In genomic region chr4:152209623-152210022, GRCm38 (mm10) we compare ENCODE assay signal across 26 mouse cellular contexts. TPM values are rescaled to one million over a fixed set of nuclear protein-coding genes. Genes with fewer than 3 reads are reported as not detected.
DNase-seq lines count a peak whose midpoint lies in the region; ATAC-seq and TF ChIP-seq lines count a peak whose summit lies in the region.
"Had no signal": no experiment of that assay in that cellular context is flagged by ENCODE, and none has a peak within 500 bp of the region (broad histone marks: within the 10 kb centered on the region; RNA-seq: fewer than 3 reads in every experiment).

No protein-coding gene starts in this region.

- H3K4me2 ChIP-seq in limb, embryonic 14.5 days (replicated peaks; ENCODE audit: low read depth, low read length, severe bottlenecking), result no peak overlapping the region
- no peak overlapping the region for H3K4me2 ChIP-seq in lung, embryonic 16.5 days (ENCODE audit: low read depth, low read length)
- H3K4me2 ChIP-seq: embryonic facial prominence, embryonic 12.5 days; forebrain, embryonic 13.5 days; hindbrain, embryonic 12.5 days; liver, embryonic 11.5 days; midbrain, embryonic 13.5 days had no signal

- peaks cover 6% of the 10 kb centered on the region; the same call in 1 of the 2 replicates for H3K4me1 ChIP-seq in limb, embryonic 14.5 days (ENCODE audit: control insufficient read depth, insufficient read depth, low read length)
- peaks cover 21% of the 10 kb centered on the region for H3K4me1 ChIP-seq in limb, embryonic 10.5 days
- peaks cover 18% of the 10 kb centered on the region for H3K4me1 ChIP-seq in lung, embryonic 16.5 days (replicated peaks; ENCODE audit: control insufficient read depth, insufficient read depth, low read length)

- ATAC-seq in limb, embryonic 14.5 days (ENCODE audit: low FRiP score, low read depth), result no peak
- peak; percentile 72 for ATAC-seq in lung, embryonic 16.5 days (ENCODE audit: low read depth)
- ATAC-seq: forebrain, embryonic 13.5 days; inflammation-experienced regulatory T-cells, adult 6 months; midbrain, embryonic 13.5 days had no signal

- H3K27me3 ChIP-seq in limb, embryonic 14.5 days (ENCODE audit: control insufficient read depth, insufficient read depth, low read length), result no peaks in the 10 kb centered on the region
- 0 out of 2 replicates have a peak, but pooled peaks cover 4% of the 10 kb centered on the region for H3K27me3 ChIP-seq in limb, embryonic 10.5 days (ENCODE audit: low read depth, poor library complexity, severe bottlenecking)
- no peaks in the 10 kb centered on the region for H3K27me3 ChIP-seq in lung, embryonic 16.5 days (ENCODE audit: control insufficient read depth, insufficient read depth, low read depth, low read length)
- H3K27me3 ChIP-seq: embryonic facial prominence, embryonic 12.5 days; forebrain, embryonic 13.5 days had no signal

- H3K9me3 ChIP-seq in limb, embryonic 14.5 days (ENCODE audit: control insufficient read depth, low read length), result no peaks in the 10 kb centered on the region
- H3K9me3 ChIP-seq in limb, embryonic 10.5 days (replicated peaks), result no peaks in the 10 kb centered on the region
- H3K9me3 ChIP-seq in lung, embryonic 16.5 days (ENCODE audit: control insufficient read depth, low read length), result no peaks in the 10 kb centered on the region
- H3K9me3 ChIP-seq: embryonic facial prominence, embryonic 12.5 days; forebrain, embryonic 13.5 days; G1E; hindbrain, embryonic 12.5 days; midbrain, embryonic 13.5 days had no signal

- no peak for TF ChIP-seq POLR2A in limb, embryonic 14.5 days (IDR thresholded peaks at IDR 0.05; ENCODE audit: borderline replicate concordance, extremely low read depth, insufficient read depth, insufficient read length)

- H3K27ac ChIP-seq in limb, embryonic 14.5 days (replicated peaks; ENCODE audit: low read depth, low read length), result no peak overlapping the region
- H3K27ac ChIP-seq in limb, embryonic 10.5 days, result no peak overlapping the region
- peak overlapping the region; percentile 59 for H3K27ac ChIP-seq in lung, embryonic 16.5 days (ENCODE audit: low read length)
- H3K27ac ChIP-seq: embryonic facial prominence, embryonic 12.5 days; forebrain, embryonic 13.5 days; hindbrain, embryonic 12.5 days; macrophage; midbrain, embryonic 13.5 days had no signal

- no peak overlapping the region for H3K9ac ChIP-seq in limb, embryonic 14.5 days (ENCODE audit: low read depth, low read length, severe bottlenecking)
- H3K9ac ChIP-seq in lung, embryonic 16.5 days (ENCODE audit: low read length), result peak overlapping the region; percentile 24; the same call in 1 of the 2 replicates
- H3K9ac ChIP-seq: embryonic facial prominence, embryonic 12.5 days; forebrain, embryonic 13.5 days; hindbrain, embryonic 12.5 days; midbrain, embryonic 13.5 days had no signal

- no peak overlapping the region for H3K4me3 ChIP-seq in limb, embryonic 14.5 days (replicated peaks; ENCODE audit: low read length)
- H3K4me3 ChIP-seq in limb, embryonic 10.5 days, result no peak overlapping the region
- H3K4me3 ChIP-seq in lung, embryonic 16.5 days (ENCODE audit: low read length), result no peak overlapping the region
- H3K4me3 ChIP-seq: embryonic facial prominence, embryonic 12.5 days; erythroblast, embryonic 14.5 days; forebrain, embryonic 13.5 days; hindbrain, embryonic 12.5 days; midbrain, embryonic 13.5 days had no signal

- no peaks in the 10 kb centered on the region for H3K36me3 ChIP-seq in limb, embryonic 14.5 days (ENCODE audit: control insufficient read depth, insufficient read depth, low read length)
- H3K36me3 ChIP-seq in limb, embryonic 10.5 days, result no peaks in the 10 kb centered on the region
- H3K36me3 ChIP-seq in lung, embryonic 16.5 days (ENCODE audit: control insufficient read depth, insufficient read depth, low read length), result no peaks in the 10 kb centered on the region
- H3K36me3 ChIP-seq: embryonic facial prominence, embryonic 12.5 days; hindbrain, embryonic 12.5 days had no signal

- peak; percentile 18 for DNase-seq in embryo, embryonic 10.5 days (ENCODE audit: low spot score)
- no peak for DNase-seq in embryo, embryonic 9.5 days (ENCODE audit: extremely low spot score)
- peak; percentile 11 for DNase-seq in limb, embryonic 14.5 days (ENCODE audit: low spot score)
- DNase-seq in limb, embryonic 10.5 days (ENCODE audit: low spot score), result no peak
- peak; percentile 29 for DNase-seq in naive thymus-derived CD4-positive, alpha-beta T cell, adult 2 months (ENCODE audit: low read depth)
- DNase-seq in c-Kit-positive CD71-positive TER-119-positive erythroid progenitor cells, embryonic 14.5 days (ENCODE audit: low spot score), result no peak
- DNase-seq: adrenal gland, postnatal 36 days; cerebellum, adult 2 months; cerebellum, postnatal 36 days; gastrocnemius, postnatal 14 days; heart, postnatal 10 days; right cerebral cortex, postnatal 14 days; spleen, adult 18-20 months; thymus, postnatal 25 days had no signal

- WGBS in limb, embryonic 14.5 days, result 40% methylated on average over 4 of the region's 4 CpGs
- 42% methylated on average over 4 of the region's 4 CpGs for WGBS in limb, embryonic 10.5 days
- WGBS in lung, embryonic 16.5 days, result 8% methylated on average over 4 of the region's 4 CpGs

RNA-seq across cellular contexts. Expression of gene Acot7, which starts 31.7 kb away (rescaled TPM):
- 47.7 and 50.3 TPM in 2 replicates for polyA plus RNA-seq in limb, embryonic 14.5 days (2012; rRNA removed)
- 47.3 and 48.4 TPM in 2 replicates for polyA plus RNA-seq in limb, embryonic 14.5 days (2014; fragmentation: Nextera tagmentation; extraction: Ambion mirVana)
- 34.8 and 36.7 TPM in 2 replicates for polyA plus RNA-seq in limb, embryonic 10.5 days (2016; fragmentation: Nextera tagmentation; extraction: Ambion mirVana)
- polyA plus RNA-seq in lung, embryonic 16.5 days (2015; fragmentation: Nextera tagmentation; extraction: Ambion mirVana), result 66.5 and 69.0 TPM in 2 replicates

RNA-seq across cellular contexts. Expression of gene Hes2, which starts 51.0 kb away (rescaled TPM):
- polyA plus RNA-seq in limb, embryonic 14.5 days (2012; rRNA removed), result 0.03 and 0.04 TPM in 2 replicates
- polyA plus RNA-seq in limb, embryonic 14.5 days (2014; fragmentation: Nextera tagmentation; extraction: Ambion mirVana), result not detected in 2 replicates
- not detected in 2 replicates for polyA plus RNA-seq in limb, embryonic 10.5 days (2016; fragmentation: Nextera tagmentation; extraction: Ambion mirVana)
- polyA plus RNA-seq in lung, embryonic 16.5 days (2015; fragmentation: Nextera tagmentation; extraction: Ambion mirVana), result 0.54 and 0.87 TPM in 2 replicates
- polyA plus RNA-seq: cerebellum, adult 2 months; embryonic facial prominence, embryonic 12.5 days; erythroblast, embryonic 14.5 days; forebrain, embryonic 13.5 days; inflammation-experienced regulatory T-cells, adult 6 months; kidney, embryonic 14.5 days; liver, embryonic 11.5 days; neural tube, embryonic 14.5 days had no signal

RNA-seq across cellular contexts. Expression of gene Espn, which starts 57.5 kb away (rescaled TPM):
- 1.7 TPM in 2 replicates for polyA plus RNA-seq in limb, embryonic 14.5 days (2012; rRNA removed)
- 1.4 and 1.7 TPM in 2 replicates for polyA plus RNA-seq in limb, embryonic 14.5 days (2014; fragmentation: Nextera tagmentation; extraction: Ambion mirVana)
- polyA plus RNA-seq in limb, embryonic 10.5 days (2016; fragmentation: Nextera tagmentation; extraction: Ambion mirVana), result 2.9 and 3.2 TPM in 2 replicates
- polyA plus RNA-seq in lung, embryonic 16.5 days (2015; fragmentation: Nextera tagmentation; extraction: Ambion mirVana), result 6.6 and 10.1 TPM in 2 replicates

Comparison
In these comparisons a context has a peak if more than half of its experiments do, and no peak if none do; other contexts are left out.
1. DNase-seq: peak in embryo, embryonic 10.5 days (single experiment), limb, embryonic 14.5 days (single experiment) and naive thymus-derived CD4-positive, alpha-beta T cell, adult 2 months (single experiment); none in embryo, embryonic 9.5 days (single experiment), limb, embryonic 10.5 days (single experiment) and c-Kit-positive CD71-positive TER-119-positive erythroid progenitor cells, embryonic 14.5 days (single experiment).